Mouse (Mus musculus): ENCODE measurements around the gene Wipf3.

- TF ChIP-seq POLR2A (IDR thresholded peaks at IDR 0.05; ENCODE audit: low read depth, low read length): no peak
- no peak for TF ChIP-seq CTCF (IDR thresholded peaks at IDR 0.05; ENCODE audit: extremely low read depth, insufficient read depth, insufficient read length, insufficient replicate concordance)
These were observed 56.7 kb downstream of the Wipf3 start for GRCm38 (mm10) chr6:54485973-54486569.

All from spleen, adult 2 months (tissue).